Mouse (Mus musculus) liver, embryonic 14.5 days (tissue): ENCODE data around the gene Sclt1. TPM values are rescaled to one million over a fixed set of nuclear protein-coding genes. Genes with fewer than 3 reads are reported as not detected.
"Not testable (repeated sequence)": the region's sequence is repeated elsewhere in the genome, so short reads cannot be mapped to it uniquely, and the experiment has no call there.

Experiments used
- ATAC-seq: fragments of 200-750 bp; cut with Nextera tagmentation; 2 replicates; pipeline ENCODE4 v1.8.0; 2017; ENCODE audit warnings: moderate number of reproducible peaks, mild to moderate bottlenecking, moderate library complexity; ENCODE audit not compliant: insufficient read depth
- DNase-seq, 3 experiments: peaks; one replicate each; pipeline ENCODE4 v3.0.0-alpha.2; 2012 to 2013; ENCODE audit warnings: low read depth in 3 of 3, low spot score in 3 of 3
- H3K27ac ChIP-seq: fragments of 300-500 bp; sonication (generic); 2 replicates; pipeline ENCODE4 v1.5.1; 2014; ENCODE audit warnings: moderate library complexity, mild to moderate bottlenecking, control low read depth, inconsistent platforms
- H3K27me3 ChIP-seq: fragments of 300-500 bp; sonication (generic); 2 replicates; pipeline ENCODE4 v1.6.1; 2014; ENCODE audit warnings: mild to moderate bottlenecking, low read length, moderate library complexity; ENCODE audit not compliant: control insufficient read depth, insufficient read depth
- H3K36me3 ChIP-seq: fragments of 300-500 bp; sonication (generic); replicated peaks from 2 replicates; pipeline ENCODE4 v1.6.1; 2014; ENCODE audit warnings: low read depth; ENCODE audit not compliant: control insufficient read depth, insufficient read depth
- H3K4me1 ChIP-seq, 2 experiments: fragments of 200-500 bp in 1 of 2; fragments of 300-500 bp in 1 of 2; sonication (generic) in 1 of 2; replicated peaks; 2 replicates each; pipeline ENCODE4 v1.6.1; 2012 to 2014; ENCODE audit warnings: antibody characterized with exemption in 1 of 2, inconsistent platforms in 1 of 2, low read length in 1 of 2; ENCODE audit not compliant: control insufficient read depth in 2 of 2, insufficient read depth in 2 of 2
- H3K4me2 ChIP-seq: fragments of 300-500 bp; sonication (generic); 2 replicates; pipeline ENCODE4 v1.6.1; 2014; ENCODE audit warnings: low read depth, mild to moderate bottlenecking, control low read depth, moderate library complexity
- H3K4me3 ChIP-seq, 2 experiments: fragments of 200-500 bp in 1 of 2; fragments of 300-500 bp in 1 of 2; sonication (generic) in 1 of 2; 2 replicates each; pipeline ENCODE4 v1.5.1; 2012 to 2014; ENCODE audit warnings: low read depth in 2 of 2, low read length in 2 of 2, mild to moderate bottlenecking in 2 of 2, control low read depth in 1 of 2, inconsistent platforms in 1 of 2, moderate library complexity in 1 of 2; ENCODE audit not compliant: insufficient read depth in 1 of 2
- H3K9ac ChIP-seq: fragments of 300-500 bp; sonication (generic); replicated peaks from 2 replicates; pipeline ENCODE4 v1.6.1; 2014; ENCODE audit warnings: mild to moderate bottlenecking, control low read depth, moderate library complexity
- H3K9me3 ChIP-seq: fragments of 300-500 bp; sonication (generic); 2 replicates; pipeline ENCODE4 v1.6.1; 2016; ENCODE audit warnings: low read length, mixed read lengths; ENCODE audit not compliant: control insufficient read depth
- CTCF ChIP-seq: IDR thresholded peaks from 2 replicates; pipeline ENCODE4 v1.5.1; 2016; ENCODE audit warnings: antibody characterized with exemption, low read depth, control low read depth
- EP300 ChIP-seq: IDR thresholded peaks from 2 replicates; pipeline ENCODE4 v1.6.1; 2016; ENCODE audit warnings: antibody characterized with exemption, low read depth
- WGBS: fragments of 180-500 bp; shearing (Covaris S2); extraction: QIAGEN DNeasy Blood & Tissue Kit; methylation state at CpG from one replicate; pipeline ENCODE4 v1.1.7; 2014; ENCODE audit not compliant: insufficient replicate concordance; 5-methylcytosine and 5-hydroxymethylcytosine counted together
- polyA plus RNA-seq, 2 experiments: library from polyadenylated mRNA; depleted of rRNA in 1 of 2; stranded (reverse) in 1 of 2; unstranded in 1 of 2; fragments of >200 nt; fragmentation: Nextera tagmentation in 1 of 2; extraction: Ambion mirVana in 1 of 2; gene quantifications; 2 replicates each; pipeline versions ENCODE4 v1.2.1 to v1.2.3; 2012 to 2014

The Sclt1 gene
- polyA plus RNA-seq, 2 experiments = 3.0 to 6.0 TPM

- Histone ChIP-seq H3K27me3 (no peaks in the 10 kb centered on the region), H3K27ac (no peak overlapping the region), H3K4me2 (no peak overlapping the region), H3K36me3 (no peaks in the 10 kb centered on the region), H3K9me3 (no peaks in the 10 kb centered on the region), H3K4me1 (no peaks in the 10 kb centered on the region), H3K9ac (no peak overlapping the region), H3K4me3 (no peak overlapping the region)
- ATAC-seq (no peak), DNase-seq (no peak)
- 69% methylated on average over 1 of the region's 1 CpGs for WGBS
- TF ChIP-seq CTCF (no peak), EP300 (no peak)
These were observed 46.6 kb downstream of the Sclt1 start for GRCm38 (mm10) chr3:41695681-41696080.

- no peaks in the 10 kb centered on the region for H3K4me1 ChIP-seq
- no peaks in the 10 kb centered on the region for H3K27me3 ChIP-seq
- no peaks in the 10 kb centered on the region for H3K9me3 ChIP-seq
- H3K36me3 ChIP-seq = no peaks in the 10 kb centered on the region
- no peak overlapping the region for H3K27ac ChIP-seq
- DNase-seq = no peak
- ATAC-seq = no peak
- H3K4me2 ChIP-seq = no peak overlapping the region
- no peak overlapping the region for H3K4me3 ChIP-seq
- no peak overlapping the region for H3K9ac ChIP-seq
- TF ChIP-seq EP300 (no peak), CTCF (no peak)
- WGBS = 68% methylated on average over 4 of the region's 4 CpGs
These were observed 49.7 kb downstream of the Sclt1 start for GRCm38 (mm10) chr3:41692440-41693142.

GRCm38 (mm10) chr3:41690114-41690640 lies 52.1 kb downstream of the Sclt1 start:
- ATAC-seq, H3K27me3 ChIP-seq, H3K4me2 ChIP-seq, H3K4me3 ChIP-seq, H3K9me3 ChIP-seq, H3K9ac ChIP-seq, DNase-seq, H3K4me1 ChIP-seq, H3K27ac ChIP-seq, H3K36me3 ChIP-seq: not testable (repeated sequence)
- 64% methylated on average over 13 of the region's 13 CpGs for WGBS

GRCm38 (mm10) chr3:41686396-41686795 lies 55.9 kb downstream of the Sclt1 start:
- Histone ChIP-seq H3K9me3 (no peaks in the 10 kb centered on the region), H3K9ac (no peak overlapping the region), H3K4me3 (no peak overlapping the region), H3K27ac (no peak overlapping the region), H3K36me3 (no peaks in the 10 kb centered on the region), H3K4me1 (no peaks in the 10 kb centered on the region), H3K4me2 (no peak overlapping the region), H3K27me3 (no peaks in the 10 kb centered on the region)
- 69% methylated on average over 2 of the region's 2 CpGs for WGBS
- TF ChIP-seq EP300 = no peak
- TF ChIP-seq CTCF = no peak
- no peak for DNase-seq
- no peak for ATAC-seq

- Histone ChIP-seq H3K36me3 (no peaks in the 10 kb centered on the region), H3K4me3 (no peak overlapping the region), H3K27me3 (no peaks in the 10 kb centered on the region), H3K4me2 (no peak overlapping the region), H3K27ac (no peak overlapping the region), H3K9ac (no peak overlapping the region), H3K4me1 (no peaks in the 10 kb centered on the region), H3K9me3 (no peaks in the 10 kb centered on the region)
- TF ChIP-seq CTCF = no peak
- TF ChIP-seq EP300 = no peak
- DNase-seq (no peak), ATAC-seq (no peak)
- WGBS = 78% methylated on average over 4 of the region's 4 CpGs
These were observed 60.2 kb downstream of the Sclt1 start for GRCm38 (mm10) chr3:41682084-41682483.
